13 mouse cellular contexts compared by ENCODE assay signal in the genomic region with DNA sequence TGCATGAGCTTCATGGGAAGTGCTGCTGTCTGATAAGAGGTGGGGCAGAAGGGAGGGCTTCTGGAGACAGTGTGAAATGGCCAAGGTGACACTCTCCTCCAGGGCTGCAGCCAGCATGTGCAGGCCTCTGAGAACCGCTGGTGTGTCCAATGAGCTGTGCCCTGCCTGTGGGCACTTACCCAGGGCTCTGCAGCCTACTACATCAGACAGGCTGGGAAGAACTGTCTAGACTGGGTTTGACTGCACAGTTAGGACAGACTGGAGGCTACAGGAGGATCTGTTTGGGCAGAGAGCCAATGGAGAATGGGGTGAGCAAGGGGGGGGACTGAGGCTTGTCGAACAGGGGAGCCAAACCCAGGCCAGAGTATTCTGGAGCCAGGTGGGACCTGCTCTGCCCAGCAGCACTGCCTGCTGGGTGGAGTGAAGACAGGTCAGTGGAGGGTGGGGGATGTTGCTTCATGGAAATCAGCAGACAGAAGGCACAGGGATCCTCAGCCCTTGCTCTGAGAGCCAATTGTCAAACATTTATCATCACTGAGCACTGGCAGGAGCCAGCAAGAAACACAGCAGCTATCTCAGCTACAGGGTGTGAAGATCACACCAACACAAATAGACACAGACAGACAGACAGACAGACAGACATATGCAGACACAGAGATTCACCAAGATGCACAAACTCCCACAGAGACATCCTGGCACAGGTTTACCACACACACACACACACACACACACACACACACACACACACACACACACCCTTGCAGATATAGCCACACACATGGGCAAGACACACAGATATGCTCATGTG. TPM values are rescaled to one million over a fixed set of nuclear protein-coding genes. Genes with fewer than 3 reads are reported as not detected.
DNase-seq lines count a peak whose midpoint lies in the region; ATAC-seq and TF ChIP-seq lines count a peak whose summit lies in the region.
"Had no signal": no experiment of that assay in that cellular context is flagged by ENCODE, and none has a peak within 500 bp of the region (broad histone marks: within the 10 kb centered on the region; RNA-seq: fewer than 3 reads in every experiment).

No protein-coding gene starts in this region.

- peaks cover 51% of the 10 kb centered on the region for H3K4me1 ChIP-seq in heart, embryonic 10.5 days
- 0 out of 2 replicates have a peak, but pooled peaks cover 5% of the 10 kb centered on the region for H3K4me1 ChIP-seq in lung, embryonic 15.5 days
- H3K4me1 ChIP-seq in lung, postnatal 0 days (ENCODE audit: insufficient read depth, low read depth, low read length): no peaks in the 10 kb centered on the region
- peaks cover 8% of the 10 kb centered on the region for H3K4me1 ChIP-seq in forebrain, embryonic 14.5 days (ENCODE audit: control insufficient read depth, insufficient read depth, low read length)
- H3K4me1 ChIP-seq in liver, embryonic 13.5 days (replicated peaks): peaks cover 50% of the 10 kb centered on the region

- H3K9ac ChIP-seq in lung, embryonic 15.5 days: no peak overlapping the region
- H3K9ac ChIP-seq in lung, postnatal 0 days (replicated peaks; ENCODE audit: low read depth): no peak overlapping the region
- no peak overlapping the region for H3K9ac ChIP-seq in forebrain, embryonic 14.5 days (ENCODE audit: low read length)
- no peak overlapping the region; the same call in 1 of the 2 replicates for H3K9ac ChIP-seq in liver, embryonic 13.5 days

- no peaks in the 10 kb centered on the region for H3K9me3 ChIP-seq in heart, embryonic 10.5 days
- no peaks in the 10 kb centered on the region for H3K9me3 ChIP-seq in lung, embryonic 15.5 days
- no peaks in the 10 kb centered on the region for H3K9me3 ChIP-seq in lung, postnatal 0 days (ENCODE audit: low read length)
- H3K9me3 ChIP-seq in forebrain, embryonic 14.5 days (replicated peaks; ENCODE audit: control insufficient read depth, low read length): no peaks in the 10 kb centered on the region
- H3K9me3 ChIP-seq in liver, embryonic 13.5 days (replicated peaks): peaks cover 4% of the 10 kb centered on the region; the same call in 1 of the 2 replicates

- TF ChIP-seq EP300 in lung, postnatal 0 days (IDR thresholded peaks at IDR 0.05): no peak

- intact Hi-C loops in heart, postnatal 14 days (cut with DNase I): no loop called here

- H3K27ac ChIP-seq in heart, embryonic 10.5 days: peak overlapping the region; percentile 77
- no peak overlapping the region for H3K27ac ChIP-seq in lung, embryonic 15.5 days
- no peak overlapping the region for H3K27ac ChIP-seq in lung, postnatal 0 days (ENCODE audit: low read length)
- H3K27ac ChIP-seq in forebrain, embryonic 14.5 days (ENCODE audit: low read depth, low read length): peak overlapping the region; percentile 29
- H3K27ac ChIP-seq in liver, embryonic 13.5 days: no peak overlapping the region

- DNase-seq in heart, embryonic 10.5 days (ENCODE audit: low spot score): no peak
- no peak for DNase-seq in heart, postnatal 14 days
- DNase-seq in lung, postnatal 0 days (ENCODE audit: low spot score): no peak
- DNase-seq in forebrain, embryonic 14.5 days (ENCODE audit: low spot score): peak; percentile 53
- no peak for DNase-seq in liver, embryonic 13.5 days
- no peak for DNase-seq in layer of hippocampus, adult 9-10 months (ENCODE audit: low spot score)
- DNase-seq: kidney, adult 18-20 months; layer of hippocampus, adult 9-11 months; lung, postnatal 36 days; thymus, postnatal 14 days had no signal

- ATAC-seq in lung, embryonic 15.5 days (ENCODE audit: borderline replicate concordance, extremely low read depth, low FRiP score, low TSS enrichment): 0 out of 2 replicates have a peak, but pooled peaks have one; percentile 19
- no peak for ATAC-seq in lung, postnatal 0 days
- peak; percentile 66; the same call in 1 of the 2 replicates for ATAC-seq in forebrain, embryonic 14.5 days
- peak; percentile 47; the same call in 1 of the 2 replicates for ATAC-seq in liver, embryonic 13.5 days (ENCODE audit: low read depth)
- ATAC-seq in megakaryocyte-erythroid progenitor cell, adult 5-6 weeks (replicated peaks; ENCODE audit: low FRiP score, low TSS enrichment, poor library complexity, severe bottlenecking): no peak
- ATAC-seq: CD4-positive, CD25-positive, alpha-beta regulatory T cell, adult 4 months had no signal

- no peak overlapping the region for H3K4me2 ChIP-seq in lung, embryonic 15.5 days
- H3K4me2 ChIP-seq in lung, postnatal 0 days (replicated peaks; ENCODE audit: low read depth, low read length): no peak overlapping the region
- no peak overlapping the region for H3K4me2 ChIP-seq in forebrain, embryonic 14.5 days (ENCODE audit: low read length)
- H3K4me2 ChIP-seq in liver, embryonic 13.5 days: no peak overlapping the region

- H3K4me3 ChIP-seq in heart, embryonic 10.5 days: 0 out of 2 replicates have a peak overlapping the region, but pooled peaks have one; percentile 12
- no peak overlapping the region for H3K4me3 ChIP-seq in lung, embryonic 15.5 days
- H3K4me3 ChIP-seq in lung, postnatal 0 days (ENCODE audit: low read depth, low read length): no peak overlapping the region
- H3K4me3 ChIP-seq in forebrain, embryonic 14.5 days (ENCODE audit: low read depth, low read length): no peak overlapping the region
- no peak overlapping the region for H3K4me3 ChIP-seq in liver, embryonic 13.5 days (replicated peaks)

- H3K36me3 ChIP-seq in heart, embryonic 10.5 days: 0 out of 2 replicates have a peak, but pooled peaks cover 4% of the 10 kb centered on the region
- no peaks in the 10 kb centered on the region for H3K36me3 ChIP-seq in lung, embryonic 15.5 days
- H3K36me3 ChIP-seq in lung, postnatal 0 days (ENCODE audit: insufficient read depth, low read length): no peaks in the 10 kb centered on the region
- H3K36me3 ChIP-seq in forebrain, embryonic 14.5 days (ENCODE audit: control insufficient read depth, insufficient read depth, low read length): no peaks in the 10 kb centered on the region
- no peaks in the 10 kb centered on the region for H3K36me3 ChIP-seq in liver, embryonic 13.5 days

- 44% methylated on average over 2 of the region's 2 CpGs for WGBS in heart, embryonic 10.5 days
- WGBS in lung, embryonic 15.5 days: 25% methylated on average over 2 of the region's 2 CpGs
- 21% methylated on average over 2 of the region's 2 CpGs for WGBS in lung, postnatal 0 days
- 45% methylated on average over 2 of the region's 2 CpGs for WGBS in forebrain, embryonic 14.5 days
- 27% methylated on average over 2 of the region's 2 CpGs for WGBS in liver, embryonic 13.5 days (ENCODE audit: insufficient replicate concordance)

- H3K27me3 ChIP-seq in heart, embryonic 10.5 days (ENCODE audit: insufficient read depth, poor library complexity, severe bottlenecking): peaks cover 6% of the 10 kb centered on the region; the same call in 1 of the 2 replicates
- no peaks in the 10 kb centered on the region for H3K27me3 ChIP-seq in lung, embryonic 15.5 days
- no peaks in the 10 kb centered on the region for H3K27me3 ChIP-seq in lung, postnatal 0 days (replicated peaks; ENCODE audit: insufficient read depth, low read length)
- H3K27me3 ChIP-seq in forebrain, embryonic 14.5 days (replicated peaks; ENCODE audit: control insufficient read depth, insufficient read depth, low read length): no peaks in the 10 kb centered on the region
- H3K27me3 ChIP-seq in liver, embryonic 13.5 days: no peaks in the 10 kb centered on the region

- TF ChIP-seq CTCF in lung, postnatal 0 days (IDR thresholded peaks at IDR 0.05): no peak

RNA-seq across cellular contexts. Expression of a gene that starts 41.8 kb away (rescaled TPM):
- polyA plus RNA-seq in heart, embryonic 10.5 days (2016; fragmentation: Nextera tagmentation; extraction: Ambion mirVana): 114 and 121 TPM in 2 replicates
- total RNA-seq in heart, postnatal 14 days (2021): 10 to 100 TPM; 41.8 to 51.1 TPM
- 130 and 145 TPM in 2 replicates for polyA plus RNA-seq in lung, embryonic 15.5 days (2015; fragmentation: Nextera tagmentation; extraction: Ambion mirVana)
- polyA plus RNA-seq in lung, postnatal 0 days (2015; fragmentation: Nextera tagmentation; extraction: Ambion mirVana): 170 and 184 TPM in 2 replicates
- 162 and 169 TPM in 2 replicates for polyA plus RNA-seq in forebrain, embryonic 14.5 days (2014; fragmentation: Nextera tagmentation; extraction: Ambion mirVana)
- 64.0 and 76.5 TPM in 2 replicates for polyA plus RNA-seq in liver, embryonic 13.5 days (2015; fragmentation: Nextera tagmentation; extraction: Ambion mirVana)
- total RNA-seq in megakaryocyte-erythroid progenitor cell, adult 5-6 weeks (2014; fragmentation: Nextera tagmentation): 22.9 and 26.7 TPM in 2 replicates
- total RNA-seq in megakaryocyte-erythroid progenitor cell, adult 5-6 weeks (2017): 42.8 and 51.0 TPM in 2 replicates

Comparison
In these comparisons a context has a peak if more than half of its experiments do, and no peak if none do; other contexts are left out.
1. ATAC-seq: peak in lung, embryonic 15.5 days (single experiment), forebrain, embryonic 14.5 days (single experiment) and liver, embryonic 13.5 days (single experiment); none in lung, postnatal 0 days (single experiment) and megakaryocyte-erythroid progenitor cell, adult 5-6 weeks (single experiment).
2. H3K27ac ChIP-seq: peak in heart, embryonic 10.5 days (single experiment) and forebrain, embryonic 14.5 days (single experiment); none in lung, embryonic 15.5 days (single experiment), lung, postnatal 0 days (single experiment) and liver, embryonic 13.5 days (single experiment).